In genomic region chr9:61380258-61381062, GRCm38 (mm10) we compare ENCODE assay signal across 9 mouse cellular contexts. TPM values are rescaled to one million over a fixed set of nuclear protein-coding genes. Genes with fewer than 3 reads are reported as not detected.
DNase-seq lines count a peak whose midpoint lies in the region; ATAC-seq and TF ChIP-seq lines count a peak whose summit lies in the region.
"Had no signal": no experiment of that assay in that cellular context is flagged by ENCODE, and none has a peak within 500 bp of the region (broad histone marks: within the 10 kb centered on the region; RNA-seq: fewer than 3 reads in every experiment).

No protein-coding gene starts in this region.

- TF ChIP-seq CTCF in intestine, postnatal 0 days (IDR thresholded peaks at IDR 0.05; ENCODE audit: low read depth): no peak

- WGBS in midbrain, embryonic 11.5 days: 35% methylated on average over 18 of the region's 18 CpGs
- WGBS in intestine, postnatal 0 days: 52% methylated on average over 18 of the region's 18 CpGs

- peak overlapping the region; percentile 3; the same call in 1 of the 2 replicates for H3K4me2 ChIP-seq in midbrain, embryonic 11.5 days
- H3K4me2 ChIP-seq in intestine, postnatal 0 days (replicated peaks; ENCODE audit: low read depth): no peak overlapping the region
- H3K4me2 ChIP-seq: liver, embryonic 15.5 days had no signal

- peak; percentile 64 for ATAC-seq in activated CD4-positive, CD25-positive, alpha-beta regulatory T cell, adult 4 months
- no peak for ATAC-seq in midbrain, embryonic 11.5 days (ENCODE audit: low FRiP score)
- ATAC-seq in intestine, postnatal 0 days: no peak

- no peak overlapping the region for H3K27ac ChIP-seq in midbrain, embryonic 11.5 days (ENCODE audit: low read depth, low read length)
- no peak overlapping the region; the same call in 1 of the 2 replicates for H3K27ac ChIP-seq in intestine, postnatal 0 days (ENCODE audit: low read depth, low read length)
- H3K27ac ChIP-seq: liver, embryonic 15.5 days had no signal

- no peak overlapping the region for H3K4me3 ChIP-seq in midbrain, embryonic 11.5 days (ENCODE audit: low read depth, low read length)
- H3K4me3 ChIP-seq in intestine, postnatal 0 days (ENCODE audit: low read depth, low read length): no peak overlapping the region
- H3K4me3 ChIP-seq: liver, embryonic 15.5 days had no signal

- no peaks in the 10 kb centered on the region for H3K27me3 ChIP-seq in midbrain, embryonic 11.5 days (ENCODE audit: control insufficient read depth, insufficient read depth, low read length)
- H3K27me3 ChIP-seq in intestine, postnatal 0 days (replicated peaks; ENCODE audit: control insufficient read depth, insufficient read depth, low read length): no peaks in the 10 kb centered on the region

- H3K9ac ChIP-seq in midbrain, embryonic 11.5 days (ENCODE audit: low read length): no peak overlapping the region
- no peak overlapping the region for H3K9ac ChIP-seq in intestine, postnatal 0 days (ENCODE audit: low read depth, low read length)
- H3K9ac ChIP-seq: liver, embryonic 15.5 days had no signal

- peak; percentile 69 for DNase-seq in CD4-positive, CD25-positive, alpha-beta regulatory T cell, adult 2 months (ENCODE audit: low read depth, low spot score)
- DNase-seq in heart, postnatal 4 days: peak; percentile 54
- peak; percentile 90 for DNase-seq in midbrain, embryonic 11.5 days (ENCODE audit: low spot score, missing footprints)
- no peak for DNase-seq in right cerebral cortex, adult 2 months (ENCODE audit: low spot score in 2 of 2)
- DNase-seq in kidney, adult 18-20 months: no peak
- no peak for DNase-seq in right cerebral cortex, postnatal 10 days (ENCODE audit: low spot score in 2 of 2)

- H3K36me3 ChIP-seq in midbrain, embryonic 11.5 days (ENCODE audit: control insufficient read depth, insufficient read depth, low read length): 0 out of 2 replicates have a peak, but pooled peaks cover 5% of the 10 kb centered on the region
- peaks cover 47% of the 10 kb centered on the region for H3K36me3 ChIP-seq in intestine, postnatal 0 days (ENCODE audit: control insufficient read depth, insufficient read depth)

- no peaks in the 10 kb centered on the region for H3K9me3 ChIP-seq in midbrain, embryonic 11.5 days (ENCODE audit: control insufficient read depth, low read length)
- H3K9me3 ChIP-seq in intestine, postnatal 0 days (ENCODE audit: control insufficient read depth): no peaks in the 10 kb centered on the region
- H3K9me3 ChIP-seq: liver, embryonic 15.5 days had no signal

- H3K4me1 ChIP-seq in midbrain, embryonic 11.5 days (ENCODE audit: control insufficient read depth, insufficient read depth, low read length): peaks cover 93% of the 10 kb centered on the region
- peaks cover 44% of the 10 kb centered on the region for H3K4me1 ChIP-seq in intestine, postnatal 0 days (replicated peaks; ENCODE audit: control insufficient read depth, insufficient read depth, low read length)

RNA-seq across cellular contexts. Expression of gene Tle3, which starts 8.3 kb away (rescaled TPM):
- polyA plus RNA-seq in activated CD4-positive, CD25-positive, alpha-beta regulatory T cell, adult 4 months (2017; shearing (Covaris generic)): 10 to 100 TPM; 20.4 to 21.1 TPM
- 10 to 100 TPM; 23.2 to 27.9 TPM for total RNA-seq in heart, postnatal 4 days (2021)
- polyA plus RNA-seq in midbrain, embryonic 11.5 days (2014; fragmentation: Nextera tagmentation; extraction: Ambion mirVana): 38.2 and 38.9 TPM in 2 replicates
- polyA plus RNA-seq in intestine, postnatal 0 days (2015; fragmentation: Nextera tagmentation; extraction: Ambion mirVana): 24.3 and 28.6 TPM in 2 replicates

Comparison
In these comparisons a context has a peak if more than half of its experiments do, and no peak if none do; other contexts are left out.
1. DNase-seq: peak in CD4-positive, CD25-positive, alpha-beta regulatory T cell, adult 2 months (single experiment), heart, postnatal 4 days (single experiment) and midbrain, embryonic 11.5 days (single experiment); none in right cerebral cortex, adult 2 months (0 of 2), kidney, adult 18-20 months (single experiment) and right cerebral cortex, postnatal 10 days (0 of 2).